Mouse (Mus musculus) olfactory bulb, adult 2 months (tissue): ENCODE results near the gene Tmem210. TPM values are rescaled to one million over a fixed set of nuclear protein-coding genes. Genes with fewer than 3 reads are reported as not detected.

Experiments
- H3K27ac ChIP-seq: fragments of 200-500 bp; 2 replicates; pipeline ENCODE4 v1.5.1; 2012; ENCODE audit warnings: low read depth, low read length; ENCODE audit not compliant: insufficient read depth
- H3K4me1 ChIP-seq: fragments of 200-500 bp; 2 replicates; pipeline ENCODE4 v1.6.1; 2012; ENCODE audit warnings: low read length; ENCODE audit not compliant: control insufficient read depth, insufficient read depth
- H3K4me3 ChIP-seq: fragments of 200-500 bp; 2 replicates; pipeline ENCODE4 v1.5.1; 2012; ENCODE audit warnings: mild to moderate bottlenecking, low read depth, low read length, moderate library complexity; ENCODE audit not compliant: insufficient read depth
- CTCF ChIP-seq: fragments of 200-500 bp; IDR thresholded peaks from 2 replicates; pipeline ENCODE4 v1.5.1; 2012; ENCODE audit warnings: low read depth, mild to moderate bottlenecking, low read length, moderate library complexity; ENCODE audit not compliant: insufficient read depth
- POLR2A ChIP-seq: fragments of 200-500 bp; IDR thresholded peaks from 2 replicates; pipeline ENCODE4 v1.6.1; 2012; ENCODE audit warnings: mild to moderate bottlenecking, low read depth, low read length, moderate library complexity; ENCODE audit not compliant: insufficient read depth
- WGBS: fragments of 180-500 bp; shearing (Covaris S2); methylation state at CpG from one replicate; pipeline ENCODE4 v1.1.7; 2018; 5-methylcytosine and 5-hydroxymethylcytosine counted together
- polyA plus RNA-seq: library from polyadenylated mRNA; stranded (reverse); fragments of >200 nt; gene quantifications from 2 replicates; pipeline ENCODE4 v1.2.4, GENCODE M21; 2012; ENCODE audit warnings: low replicate concordance; ENCODE audit not compliant: missing spikeins, insufficient read depth, insufficient read length

Gene Tmem210
- polyA plus RNA-seq, 1 experiment = not detected

DNA sequence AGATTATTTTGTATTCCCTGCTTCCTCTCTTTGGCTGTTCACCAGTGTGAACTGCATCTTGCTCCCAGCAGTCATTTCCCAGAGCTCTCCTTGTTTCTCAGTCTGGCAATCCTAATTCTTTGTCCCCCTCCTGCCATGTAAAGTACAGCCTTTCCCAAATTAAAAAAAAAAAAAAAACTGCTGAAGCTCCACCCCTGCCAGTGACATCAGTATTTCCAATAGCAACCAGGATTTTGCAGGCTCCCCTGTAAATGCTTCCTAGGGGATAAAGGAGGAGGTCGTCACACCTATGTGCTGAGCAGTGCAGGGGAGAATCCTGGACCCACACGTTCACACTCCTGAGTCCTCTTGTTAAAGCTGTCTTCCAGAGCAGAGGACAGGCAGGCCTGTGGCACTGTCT lies 32.1 kb downstream of the Tmem210 start:
- Histone ChIP-seq H3K4me1 (peaks cover 9% of the 10 kb centered on the region), H3K4me3 (no peak overlapping the region), H3K27ac (peak overlapping the region; percentile 42; the same call in 1 of the 2 replicates)
- WGBS = 15% methylated on average over 2 of the region's 2 CpGs
- TF ChIP-seq POLR2A (no peak), CTCF (no peak)

DNA sequence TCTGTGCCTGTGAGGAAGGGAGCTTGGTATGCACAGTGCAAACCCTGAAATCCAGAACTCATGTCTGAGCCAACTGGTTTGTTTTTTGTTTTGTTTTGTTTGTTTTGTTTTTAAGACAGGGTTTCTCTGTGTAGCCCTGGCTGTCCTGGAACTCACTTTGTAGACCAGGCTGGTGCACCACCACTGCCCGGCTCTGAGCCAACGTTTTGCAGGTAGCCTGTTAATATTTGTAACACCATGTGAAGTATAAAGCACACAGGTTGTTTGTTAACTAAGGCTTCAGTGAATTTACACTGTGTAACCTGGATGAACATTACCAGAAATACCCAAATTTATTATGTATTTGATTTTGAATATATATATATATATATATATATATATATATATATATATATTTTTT lies 38.1 kb downstream of the Tmem210 start:
- Histone ChIP-seq H3K4me3 (no peak overlapping the region), H3K4me1 (no peaks in the 10 kb centered on the region), H3K27ac (no peak overlapping the region)
- 71% methylated on average over 2 of the region's 2 CpGs for WGBS
- TF ChIP-seq POLR2A (no peak), CTCF (no peak)

- H3K27ac ChIP-seq = no peak overlapping the region
- TF ChIP-seq POLR2A (no peak), CTCF (no peak)
- 24% methylated on average over 7 of the region's 7 CpGs for WGBS
- no peak overlapping the region for H3K4me3 ChIP-seq
- H3K4me1 ChIP-seq = peaks cover 3% of the 10 kb centered on the region; the same call in 1 of the 2 replicates
Observed at GRCm38 (mm10) chr2:25328440-25328839, 40.5 kb downstream of the Tmem210 start.

- Histone ChIP-seq H3K4me1 (peaks cover 3% of the 10 kb centered on the region; the same call in 1 of the 2 replicates), H3K27ac (no peak overlapping the region), H3K4me3 (peak overlapping the region; percentile 87)
- WGBS = 60% methylated on average over 9 of the region's 9 CpGs
- TF ChIP-seq CTCF (no peak), POLR2A (no peak)
Observed at GRCm38 (mm10) chr2:25331470-25331869, 43.5 kb downstream of the Tmem210 start.

- H3K4me1 ChIP-seq = peaks cover 3% of the 10 kb centered on the region; the same call in 1 of the 2 replicates
Observed at GRCm38 (mm10) chr2:25332286-25333160, 44.6 kb downstream of the Tmem210 start, which contains the start of gene Man1b1. Gene Man1b1 (plus strand): TSS chr2:25332338.

GRCm38 (mm10) chr2:25333569-25333968 lies 45.6 kb downstream of the Tmem210 start:
- WGBS = 85% methylated on average over 2 of the region's 2 CpGs
- H3K4me3 ChIP-seq = no peak overlapping the region
- no peak overlapping the region for H3K27ac ChIP-seq
- peaks cover 3% of the 10 kb centered on the region; the same call in 1 of the 2 replicates for H3K4me1 ChIP-seq
- TF ChIP-seq CTCF = no peak
- TF ChIP-seq POLR2A = no peak

More at GRCm38 (mm10) chr2:25332286-25333160, 44.6 kb downstream of the Tmem210 start, which contains the start of gene Man1b1:
- H3K27ac ChIP-seq = peak within 1 kb of the TSS; percentile 83
- TF ChIP-seq POLR2A (peak; percentile 85), CTCF (peak; percentile 30; the same call in 1 of the 2 replicates)
- H3K4me3 ChIP-seq = peak within 1 kb of the TSS; percentile 87
- under 1% methylated on average over 78 of the region's 78 CpGs for whole genome bisulfite sequencing

- H3K4me1 ChIP-seq = no peaks in the 10 kb centered on the region
- no peak overlapping the region for H3K4me3 ChIP-seq
- 93% methylated on average over 6 of the region's 6 CpGs for WGBS
- H3K27ac ChIP-seq = no peak overlapping the region
- TF ChIP-seq CTCF (no peak), POLR2A (no peak)
Observed at GRCm38 (mm10) chr2:25338303-25338702, 50.4 kb downstream of the Tmem210 start.

Other genes with a start within 250 kb of the Tmem210 start
- not detected in 2 replicates for gene Nsmf, start 233.8 kb upstream of the Tmem210 start, polyA plus RNA-seq
- gene Entpd8, start 207.8 kb upstream of the Tmem210 start, polyA plus RNA-seq = not detected in 2 replicates
- not detected in 2 replicates for gene Noxa1, start 193.0 kb upstream of the Tmem210 start, polyA plus RNA-seq
- not detected in 2 replicates for gene Nrarp, start 107.4 kb upstream of the Tmem210 start, polyA plus RNA-seq
- not detected in 2 replicates for gene Tor4a, start 91.3 kb upstream of the Tmem210 start, polyA plus RNA-seq
- not detected in 2 replicates for gene Nelfb, start 76.7 kb upstream of the Tmem210 start, polyA plus RNA-seq
- not detected in 2 replicates for gene Stpg3, start 73.5 kb upstream of the Tmem210 start, polyA plus RNA-seq
- not detected in 2 replicates for gene Fam166a, start 69.4 kb upstream of the Tmem210 start, polyA plus RNA-seq
- gene Tubb4b, start 63.4 kb upstream of the Tmem210 start, polyA plus RNA-seq = 193 TPM in 1 of 2 replicates, not detected in the other
- gene Slc34a3, start 53.8 kb upstream of the Tmem210 start, polyA plus RNA-seq = not detected in 2 replicates
- gene Rnf224, start 51.4 kb upstream of the Tmem210 start, polyA plus RNA-seq = not detected in 2 replicates
- not detected in 2 replicates for gene Rnf208, start 45.9 kb upstream of the Tmem210 start, polyA plus RNA-seq
- not detected in 2 replicates for gene Cysrt1, start 45.7 kb upstream of the Tmem210 start, polyA plus RNA-seq
- gene AL732309.1, start 41.3 kb upstream of the Tmem210 start, polyA plus RNA-seq = not detected in 2 replicates
- not detected in 2 replicates for gene Tmem203, start 32.7 kb upstream of the Tmem210 start, polyA plus RNA-seq
- gene Tprn, start 25.5 kb upstream of the Tmem210 start, polyA plus RNA-seq = not detected in 2 replicates
- gene Ssna1, start 15.7 kb upstream of the Tmem210 start, polyA plus RNA-seq = not detected in 2 replicates
- not detected in 2 replicates for gene Anapc2, start 15.7 kb upstream of the Tmem210 start, polyA plus RNA-seq
- gene Lrrc26, start 1.8 kb downstream of the Tmem210 start, polyA plus RNA-seq = not detected in 2 replicates
- gene Grin1, start 31.0 kb downstream of the Tmem210 start, polyA plus RNA-seq = 199 and 286 TPM in 2 replicates
- not detected in 2 replicates for gene Man1b1, start 44.2 kb downstream of the Tmem210 start, polyA plus RNA-seq
- gene Dpp7, start 68.2 kb downstream of the Tmem210 start, polyA plus RNA-seq = not detected in 2 replicates
- not detected in 2 replicates for gene Uap1l1, start 77.5 kb downstream of the Tmem210 start, polyA plus RNA-seq
- gene Sapcd2, start 84.2 kb downstream of the Tmem210 start, polyA plus RNA-seq = not detected in 2 replicates
- not detected in 2 replicates for gene Entpd2, start 107.7 kb downstream of the Tmem210 start, polyA plus RNA-seq
- gene Npdc1, start 111.2 kb downstream of the Tmem210 start, polyA plus RNA-seq = not detected in 2 replicates
- gene Fut7, start 135.1 kb downstream of the Tmem210 start, polyA plus RNA-seq = not detected in 2 replicates
- not detected in 2 replicates for gene Abca2, start 140.6 kb downstream of the Tmem210 start, polyA plus RNA-seq
- gene Clic3, start 168.7 kb downstream of the Tmem210 start, polyA plus RNA-seq = not detected in 2 replicates
- not detected in 2 replicates for gene Paxx, start 172.9 kb downstream of the Tmem210 start, polyA plus RNA-seq
- 758 and 1,988 TPM in 2 replicates for gene Ptgds, start 181.9 kb downstream of the Tmem210 start, polyA plus RNA-seq
- gene Lcn12, start 205.8 kb downstream of the Tmem210 start, polyA plus RNA-seq = not detected in 2 replicates
- 706 TPM in 1 of 2 replicates, not detected in the other for gene Fbxw5, start 212.6 kb downstream of the Tmem210 start, polyA plus RNA-seq
- not detected in 2 replicates for gene C8g, start 213.6 kb downstream of the Tmem210 start, polyA plus RNA-seq